12 mouse cellular contexts compared by ENCODE assay signal in genomic region chr13:44663062-44663461, GRCm38 (mm10).
DNase-seq lines count a peak whose midpoint lies in the region; ATAC-seq lines count a peak whose summit lies in the region.
"Had no signal": no experiment of that assay in that cellular context is flagged by ENCODE, and none has a peak within 500 bp of the region (broad histone marks: within the 10 kb centered on the region; RNA-seq: fewer than 3 reads in every experiment).

No protein-coding gene starts in this region.

- no peaks in the 10 kb centered on the region for H3K4me1 ChIP-seq in heart, embryonic 12.5 days (replicated peaks)
- peaks cover 57% of the 10 kb centered on the region for H3K4me1 ChIP-seq in erythroblast, embryonic 14.5 days (ENCODE audit: control insufficient read depth)
- H3K4me1 ChIP-seq in liver, embryonic 15.5 days (replicated peaks) = peaks cover 60% of the 10 kb centered on the region
- H3K4me1 ChIP-seq in stomach, embryonic 15.5 days = peaks cover 7% of the 10 kb centered on the region; the same call in 1 of the 2 replicates
- H3K4me1 ChIP-seq in midbrain, embryonic 16.5 days (ENCODE audit: control insufficient read depth, insufficient read depth, low read length) = no peaks in the 10 kb centered on the region
- H3K4me1 ChIP-seq: embryonic facial prominence, embryonic 15.5 days had no signal

- WGBS in heart, embryonic 12.5 days = 62% methylated on average over 11 of the region's 11 CpGs
- WGBS in liver, embryonic 15.5 days (ENCODE audit: insufficient replicate concordance) = 23% methylated on average over 11 of the region's 11 CpGs
- 56% methylated on average over 11 of the region's 11 CpGs for WGBS in stomach, embryonic 15.5 days
- WGBS in midbrain, embryonic 16.5 days = 91% methylated on average over 11 of the region's 11 CpGs

- intact Hi-C loops in left cerebral cortex, postnatal 4 days (cut with DNase I) = no loop called here

- ATAC-seq in heart, embryonic 12.5 days (ENCODE audit: insufficient number of reproducible peaks, low FRiP score) = peak; percentile 81
- peak; percentile 93 for ATAC-seq in liver, embryonic 15.5 days (ENCODE audit: insufficient read depth)
- peak; percentile 84 for ATAC-seq in stomach, embryonic 15.5 days (ENCODE audit: insufficient read depth, low FRiP score, low read depth)
- ATAC-seq in midbrain, embryonic 16.5 days = no peak

- no peak overlapping the region for H3K9ac ChIP-seq in heart, embryonic 12.5 days
- H3K9ac ChIP-seq in liver, embryonic 15.5 days = peak overlapping the region; percentile 42; the same call in 1 of the 2 replicates
- H3K9ac ChIP-seq in stomach, embryonic 15.5 days = no peak overlapping the region
- no peak overlapping the region for H3K9ac ChIP-seq in midbrain, embryonic 16.5 days (ENCODE audit: low read depth, low read length)
- H3K9ac ChIP-seq: embryonic facial prominence, embryonic 15.5 days had no signal

- no peaks in the 10 kb centered on the region for H3K9me3 ChIP-seq in heart, embryonic 12.5 days (replicated peaks)
- H3K9me3 ChIP-seq in erythroblast, embryonic 14.5 days (ENCODE audit: control insufficient read depth, low read length) = no peaks in the 10 kb centered on the region
- H3K9me3 ChIP-seq in liver, embryonic 15.5 days (replicated peaks) = no peaks in the 10 kb centered on the region
- no peaks in the 10 kb centered on the region for H3K9me3 ChIP-seq in stomach, embryonic 15.5 days
- H3K9me3 ChIP-seq in midbrain, embryonic 16.5 days (replicated peaks; ENCODE audit: control insufficient read depth, low read length, poor library complexity, severe bottlenecking) = no peaks in the 10 kb centered on the region
- H3K9me3 ChIP-seq: embryonic facial prominence, embryonic 15.5 days had no signal

- DNase-seq in heart, adult 8-10 months (ENCODE audit: low spot score) = no peak
- DNase-seq in left cerebral cortex, postnatal 4 days = no peak
- DNase-seq in adipocyte (ENCODE audit: low spot score) = no peak
- DNase-seq: cerebellum, postnatal 36 days; kidney, adult 11 months had no signal

- H3K27me3 ChIP-seq in heart, embryonic 12.5 days (replicated peaks) = no peaks in the 10 kb centered on the region
- no peaks in the 10 kb centered on the region for H3K27me3 ChIP-seq in erythroblast, embryonic 14.5 days (ENCODE audit: control insufficient read depth)
- no peaks in the 10 kb centered on the region for H3K27me3 ChIP-seq in liver, embryonic 15.5 days
- H3K27me3 ChIP-seq in stomach, embryonic 15.5 days (replicated peaks) = no peaks in the 10 kb centered on the region
- H3K27me3 ChIP-seq in midbrain, embryonic 16.5 days (ENCODE audit: control insufficient read depth, insufficient read depth, low read depth, low read length) = no peaks in the 10 kb centered on the region
- H3K27me3 ChIP-seq: embryonic facial prominence, embryonic 15.5 days had no signal

- H3K36me3 ChIP-seq in heart, embryonic 12.5 days = no peaks in the 10 kb centered on the region
- H3K36me3 ChIP-seq in erythroblast, embryonic 14.5 days (ENCODE audit: control insufficient read depth) = no peaks in the 10 kb centered on the region; the same call in 1 of the 2 replicates
- H3K36me3 ChIP-seq in liver, embryonic 15.5 days (replicated peaks) = no peaks in the 10 kb centered on the region
- no peaks in the 10 kb centered on the region for H3K36me3 ChIP-seq in stomach, embryonic 15.5 days
- no peaks in the 10 kb centered on the region for H3K36me3 ChIP-seq in midbrain, embryonic 16.5 days (ENCODE audit: control insufficient read depth, insufficient read depth, low read length)
- H3K36me3 ChIP-seq: embryonic facial prominence, embryonic 15.5 days had no signal

- H3K27ac ChIP-seq in heart, embryonic 12.5 days (ENCODE audit: poor library complexity, severe bottlenecking) = no peak overlapping the region
- H3K27ac ChIP-seq in liver, embryonic 15.5 days (replicated peaks) = peak overlapping the region; percentile 79
- no peak overlapping the region for H3K27ac ChIP-seq in stomach, embryonic 15.5 days
- no peak overlapping the region for H3K27ac ChIP-seq in midbrain, embryonic 16.5 days (ENCODE audit: low read length)
- H3K27ac ChIP-seq: embryonic facial prominence, embryonic 15.5 days; macrophage had no signal

- H3K4me3 ChIP-seq in heart, embryonic 12.5 days = no peak overlapping the region
- peak overlapping the region; percentile 50 for H3K4me3 ChIP-seq in erythroblast, embryonic 14.5 days (replicated peaks)
- H3K4me3 ChIP-seq in liver, embryonic 15.5 days (replicated peaks) = peak overlapping the region; percentile 28
- no peak overlapping the region for H3K4me3 ChIP-seq in stomach, embryonic 15.5 days (replicated peaks)
- no peak overlapping the region for H3K4me3 ChIP-seq in midbrain, embryonic 16.5 days (ENCODE audit: low read depth, low read length)
- H3K4me3 ChIP-seq: embryonic facial prominence, embryonic 15.5 days had no signal

- no peak overlapping the region for H3K4me2 ChIP-seq in heart, embryonic 12.5 days
- H3K4me2 ChIP-seq in liver, embryonic 15.5 days = peak overlapping the region; percentile 63
- 0 out of 2 replicates have a peak overlapping the region, but pooled peaks have one; percentile 5 for H3K4me2 ChIP-seq in stomach, embryonic 15.5 days
- H3K4me2 ChIP-seq in midbrain, embryonic 16.5 days (ENCODE audit: low read length) = no peak overlapping the region
- H3K4me2 ChIP-seq: embryonic facial prominence, embryonic 15.5 days had no signal

Comparison
In these comparisons a context has a peak if more than half of its experiments do, and no peak if none do; other contexts are left out.
1. H3K4me2 ChIP-seq: peak in liver, embryonic 15.5 days (single experiment) and stomach, embryonic 15.5 days (single experiment); none in heart, embryonic 12.5 days (single experiment) and midbrain, embryonic 16.5 days (single experiment).
2. H3K4me3 ChIP-seq: peak in erythroblast, embryonic 14.5 days (single experiment) and liver, embryonic 15.5 days (single experiment); none in heart, embryonic 12.5 days (single experiment), stomach, embryonic 15.5 days (single experiment) and midbrain, embryonic 16.5 days (single experiment).